Mouse (Mus musculus) neutrophil, adult 59 days (primary cell): Measurements from ENCODE around the gene Atp2b1. TPM values are rescaled to one million over a fixed set of nuclear protein-coding genes. Genes with fewer than 3 reads are reported as not detected.

Experiments
- total RNA-seq, 2 experiments: library from RNA; stranded (reverse); gene quantifications; 1 replicate in 1 of 2; 2 replicates in 1 of 2; pipeline ENCODE4 v1.2.4; 2023

The Atp2b1 gene
- 100 to 1,000 TPM; 117 to 148 TPM for total RNA-seq

DNA sequence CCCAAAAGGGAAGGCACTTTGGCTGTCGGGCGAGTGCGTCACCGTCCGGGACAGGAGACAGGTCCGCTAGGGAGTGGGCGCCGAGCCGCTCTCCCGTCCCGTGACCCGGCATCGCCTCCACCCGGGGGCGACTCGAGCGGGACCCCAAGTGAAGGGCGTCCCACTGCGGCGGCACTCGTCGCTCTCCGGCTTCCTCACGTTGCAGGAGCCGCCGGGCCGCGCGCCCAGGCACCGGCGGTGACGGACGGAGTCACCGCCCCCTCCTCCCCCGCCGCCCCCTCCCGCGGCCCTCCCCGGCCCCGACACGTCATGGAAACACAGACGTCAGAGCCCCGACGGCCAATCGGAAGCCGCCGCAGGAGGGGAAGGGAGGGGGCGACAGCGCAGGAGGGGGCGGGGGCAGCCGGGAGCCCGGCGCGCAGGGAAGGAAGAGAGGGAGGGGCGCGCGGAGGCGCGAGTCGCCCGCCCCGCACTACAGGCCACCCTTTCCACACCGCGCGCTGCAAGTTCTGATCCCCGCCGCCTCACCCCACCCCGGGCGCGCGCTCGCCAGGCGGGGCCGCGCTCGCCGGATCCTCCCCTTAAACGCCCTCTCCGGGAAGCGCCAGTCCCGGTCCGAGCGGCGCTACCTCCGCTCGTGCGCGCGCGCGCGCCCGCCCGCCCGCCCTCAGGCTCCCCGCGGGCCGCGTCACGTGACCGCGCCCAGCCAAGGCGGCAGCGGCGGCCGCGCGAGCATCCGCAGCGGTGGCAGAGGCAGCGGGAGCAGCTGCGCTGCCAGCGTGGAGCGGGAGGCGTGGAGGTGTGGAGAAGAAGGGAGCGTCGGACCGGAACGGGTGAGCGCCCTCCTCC is at the start of gene Atp2b1:
TSS of gene Atp2b1 (plus strand) at position 446 of the 849 bp plus-strand sequence.

Other genes with a start within 250 kb of the Atp2b1 start
- 10 to 100 TPM; 13.4 to 14.3 TPM for gene Poc1b, start 192.6 kb downstream of the Atp2b1 start, total RNA-seq
- 1 to 10 TPM; 7.5 to 9.8 TPM for gene Galnt4, start 193.8 kb downstream of the Atp2b1 start, total RNA-seq
- not detected for gene Phxr2, start 211.9 kb downstream of the Atp2b1 start, total RNA-seq